Mouse (Mus musculus): ENCODE measurements at regions not wholly inside any gene's neighbourhood (a gene's known extent, or its start where the extent isn't known, plus 50 kb on each side); places are given as distances from the start of the nearest gene placed in this dataset.
A peak's percentile ranks its signal among the peaks of the same experiment; 100 is the strongest.

GRCm38 (mm10) chr3:42897936-42898335, 1155.5 kb downstream of the D3Ertd751e start:
- Histone ChIP-seq H3K9ac (ENCODE audit: low read length) (no peak overlapping the region), H3K27ac (ENCODE audit: low read depth, low read length) (no peak overlapping the region), H3K4me1 (ENCODE audit: control insufficient read depth, insufficient read depth, low read length) (no peaks in the 10 kb centered on the region), H3K9me3 (replicated peaks; ENCODE audit: control insufficient read depth, low read length) (no peaks in the 10 kb centered on the region), H3K36me3 (ENCODE audit: control insufficient read depth, insufficient read depth, low read length) (no peaks in the 10 kb centered on the region), H3K4me2 (ENCODE audit: low read length) (no peak overlapping the region), H3K4me3 (ENCODE audit: low read depth, low read length) (no peak overlapping the region), H3K27me3 (replicated peaks; ENCODE audit: control insufficient read depth, insufficient read depth, low read length) (no peaks in the 10 kb centered on the region)
- no peak for DNase-seq (ENCODE audit: low spot score)
- no peak for ATAC-seq

- Histone ChIP-seq H3K4me1 (ENCODE audit: control insufficient read depth, insufficient read depth, low read length) (no peaks in the 10 kb centered on the region), H3K4me3 (ENCODE audit: low read depth, low read length) (no peak overlapping the region), H3K9ac (ENCODE audit: low read length) (no peak overlapping the region), H3K27me3 (replicated peaks; ENCODE audit: control insufficient read depth, insufficient read depth, low read length) (no peaks in the 10 kb centered on the region), H3K4me2 (ENCODE audit: low read length) (no peak overlapping the region), H3K27ac (ENCODE audit: low read depth, low read length) (no peak overlapping the region), H3K36me3 (ENCODE audit: control insufficient read depth, insufficient read depth, low read length) (no peaks in the 10 kb centered on the region), H3K9me3 (replicated peaks; ENCODE audit: control insufficient read depth, low read length) (no peaks in the 10 kb centered on the region)
- DNase-seq (ENCODE audit: low spot score) (no peak), ATAC-seq (no peak)
- 77% methylated on average over 2 of the region's 2 CpGs for WGBS
These were observed 1156.5 kb downstream of the D3Ertd751e start for GRCm38 (mm10) chr3:42898934-42899333.

GRCm38 (mm10) chr3:42900984-42901383, 1158.6 kb downstream of the D3Ertd751e start:
- Histone ChIP-seq H3K27ac (ENCODE audit: low read depth, low read length) (no peak overlapping the region), H3K4me3 (ENCODE audit: low read depth, low read length) (no peak overlapping the region), H3K27me3 (replicated peaks; ENCODE audit: control insufficient read depth, insufficient read depth, low read length) (no peaks in the 10 kb centered on the region), H3K9me3 (replicated peaks; ENCODE audit: control insufficient read depth, low read length) (no peaks in the 10 kb centered on the region), H3K4me1 (ENCODE audit: control insufficient read depth, insufficient read depth, low read length) (no peaks in the 10 kb centered on the region), H3K36me3 (ENCODE audit: control insufficient read depth, insufficient read depth, low read length) (no peaks in the 10 kb centered on the region), H3K4me2 (ENCODE audit: low read length) (no peak overlapping the region), H3K9ac (ENCODE audit: low read length) (no peak overlapping the region)
- no peak for ATAC-seq
- DNase-seq (ENCODE audit: low spot score), result no peak
- 90% methylated on average over 2 of the region's 2 CpGs for WGBS

GRCm38 (mm10) chr3:42906246-42906645, 1163.8 kb downstream of the D3Ertd751e start:
- Histone ChIP-seq H3K4me1 (ENCODE audit: control insufficient read depth, insufficient read depth, low read length) (no peaks in the 10 kb centered on the region), H3K9me3 (replicated peaks; ENCODE audit: control insufficient read depth, low read length) (no peaks in the 10 kb centered on the region), H3K4me2 (ENCODE audit: low read length) (no peak overlapping the region), H3K9ac (ENCODE audit: low read length) (no peak overlapping the region), H3K27me3 (replicated peaks; ENCODE audit: control insufficient read depth, insufficient read depth, low read length) (no peaks in the 10 kb centered on the region), H3K4me3 (ENCODE audit: low read depth, low read length) (no peak overlapping the region), H3K27ac (ENCODE audit: low read depth, low read length) (no peak overlapping the region), H3K36me3 (ENCODE audit: control insufficient read depth, insufficient read depth, low read length) (no peaks in the 10 kb centered on the region)
- DNase-seq (ENCODE audit: low spot score) (no peak), ATAC-seq (no peak)
- 93% methylated on average over 3 of the region's 3 CpGs for WGBS

- no peaks in the 10 kb centered on the region for H3K9me3 ChIP-seq (replicated peaks; ENCODE audit: control insufficient read depth, low read length)
- no peaks in the 10 kb centered on the region for H3K27me3 ChIP-seq (replicated peaks; ENCODE audit: control insufficient read depth, insufficient read depth, low read length)
- ATAC-seq (peak; percentile 91), DNase-seq (ENCODE audit: low spot score) (peak; percentile 74)
- H3K27ac ChIP-seq (ENCODE audit: low read depth, low read length), result no peak overlapping the region
- H3K36me3 ChIP-seq (ENCODE audit: control insufficient read depth, insufficient read depth, low read length), result no peaks in the 10 kb centered on the region
- H3K4me2 ChIP-seq (ENCODE audit: low read length), result no peak overlapping the region
- no peaks in the 10 kb centered on the region for H3K4me1 ChIP-seq (ENCODE audit: control insufficient read depth, insufficient read depth, low read length)
- no peak overlapping the region for H3K4me3 ChIP-seq (ENCODE audit: low read depth, low read length)
- H3K9ac ChIP-seq (ENCODE audit: low read length), result no peak overlapping the region
These were observed 1166.0 kb downstream of the D3Ertd751e start for GRCm38 (mm10) chr3:42908404-42908803.

DNA sequence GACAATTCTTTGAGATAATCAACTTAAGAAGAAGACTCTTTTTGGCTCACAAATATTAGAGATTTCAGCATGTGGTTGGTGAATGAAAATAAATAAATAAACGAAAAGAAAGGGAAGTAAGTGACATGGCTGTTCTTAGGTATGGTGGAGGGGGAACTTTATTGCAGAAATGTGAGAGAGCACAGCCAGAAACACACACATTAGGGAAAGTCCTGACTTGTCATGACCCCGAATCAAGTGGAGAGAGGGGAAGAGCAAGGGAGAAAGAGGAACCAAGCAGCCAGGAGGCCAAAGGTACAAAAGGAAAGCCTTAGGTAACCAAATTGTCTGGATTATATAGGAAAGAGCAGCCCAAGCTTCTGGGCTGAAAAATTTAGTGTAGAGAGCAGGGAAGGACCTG, 1172.7 kb downstream of the D3Ertd751e start:
- Histone ChIP-seq H3K9ac (ENCODE audit: low read length) (no peak overlapping the region), H3K9me3 (replicated peaks; ENCODE audit: control insufficient read depth, low read length) (no peaks in the 10 kb centered on the region), H3K4me3 (ENCODE audit: low read depth, low read length) (no peak overlapping the region), H3K4me1 (ENCODE audit: control insufficient read depth, insufficient read depth, low read length) (no peaks in the 10 kb centered on the region), H3K27me3 (replicated peaks; ENCODE audit: control insufficient read depth, insufficient read depth, low read length) (no peaks in the 10 kb centered on the region), H3K4me2 (ENCODE audit: low read length) (no peak overlapping the region), H3K36me3 (ENCODE audit: control insufficient read depth, insufficient read depth, low read length) (no peaks in the 10 kb centered on the region), H3K27ac (ENCODE audit: low read depth, low read length) (no peak overlapping the region)
- WGBS, result 85% methylated on average over 2 of the region's 2 CpGs
- no peak for DNase-seq (ENCODE audit: low spot score)
- no peak for ATAC-seq

DNA sequence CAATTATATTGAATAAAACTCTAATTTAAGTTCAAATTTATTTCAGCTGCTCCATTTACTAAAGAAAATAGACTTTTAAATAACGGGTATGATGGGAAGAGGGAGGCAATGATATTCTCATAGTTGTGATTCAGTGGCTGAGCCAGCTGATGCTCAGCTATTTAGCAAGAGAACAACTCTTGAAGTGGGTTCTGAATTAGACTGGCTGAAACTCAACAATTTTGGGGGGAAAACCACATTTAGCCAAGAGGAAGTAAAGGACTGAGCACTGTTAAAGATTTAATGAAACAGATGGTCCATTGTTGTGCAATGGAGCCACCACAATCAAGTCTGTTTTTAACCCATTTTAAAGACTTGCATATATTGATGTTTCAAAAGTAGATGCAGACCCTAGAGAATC, 1193.0 kb downstream of the D3Ertd751e start:
- DNase-seq (ENCODE audit: low spot score), result peak; percentile 16
- no peaks in the 10 kb centered on the region for H3K36me3 ChIP-seq (ENCODE audit: control insufficient read depth, insufficient read depth, low read length)
- no peaks in the 10 kb centered on the region for H3K4me1 ChIP-seq (ENCODE audit: control insufficient read depth, insufficient read depth, low read length)
- H3K27ac ChIP-seq (ENCODE audit: low read depth, low read length), result no peak overlapping the region
- no peaks in the 10 kb centered on the region for H3K9me3 ChIP-seq (replicated peaks; ENCODE audit: control insufficient read depth, low read length)
- ATAC-seq, result no peak
- WGBS, result 86% methylated on average over 1 of the region's 1 CpGs
- H3K9ac ChIP-seq (ENCODE audit: low read length), result no peak overlapping the region
- H3K4me2 ChIP-seq (ENCODE audit: low read length), result no peak overlapping the region
- no peak overlapping the region for H3K4me3 ChIP-seq (ENCODE audit: low read depth, low read length)
- no peaks in the 10 kb centered on the region for H3K27me3 ChIP-seq (replicated peaks; ENCODE audit: control insufficient read depth, insufficient read depth, low read length)

DNA sequence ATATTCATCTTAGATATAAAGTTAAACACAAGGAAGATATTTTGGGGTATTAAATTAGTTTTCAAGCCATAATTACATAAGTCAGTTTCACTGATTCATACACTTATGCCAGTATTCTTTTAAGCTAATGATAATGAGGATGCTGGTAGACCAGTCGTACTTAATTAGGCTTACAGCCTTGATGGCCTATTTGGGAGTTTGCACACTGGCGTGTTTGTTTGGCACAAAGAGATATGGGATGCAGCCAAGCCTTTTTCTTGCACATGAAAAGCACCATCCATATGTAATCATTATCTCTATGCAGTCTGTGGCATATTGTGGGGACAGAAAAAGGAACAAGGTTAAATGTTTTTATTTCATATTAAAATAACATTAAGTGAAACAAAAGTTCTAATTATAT, 1234.7 kb downstream of the D3Ertd751e start:
- Histone ChIP-seq H3K4me3 (ENCODE audit: low read depth, low read length) (no peak overlapping the region), H3K27me3 (replicated peaks; ENCODE audit: control insufficient read depth, insufficient read depth, low read length) (no peaks in the 10 kb centered on the region), H3K36me3 (ENCODE audit: control insufficient read depth, insufficient read depth, low read length) (no peaks in the 10 kb centered on the region), H3K27ac (ENCODE audit: low read depth, low read length) (no peak overlapping the region), H3K4me1 (ENCODE audit: control insufficient read depth, insufficient read depth, low read length) (no peaks in the 10 kb centered on the region), H3K4me2 (ENCODE audit: low read length) (no peak overlapping the region), H3K9ac (ENCODE audit: low read length) (no peak overlapping the region), H3K9me3 (replicated peaks; ENCODE audit: control insufficient read depth, low read length) (no peaks in the 10 kb centered on the region)
- DNase-seq (ENCODE audit: low spot score) (peak; percentile 73), ATAC-seq (peak; percentile 75; the same call in 1 of the 2 replicates)
- 29% methylated on average over 2 of the region's 2 CpGs for WGBS
